19 mouse cellular contexts compared by ENCODE assay signal in the genomic region with DNA sequence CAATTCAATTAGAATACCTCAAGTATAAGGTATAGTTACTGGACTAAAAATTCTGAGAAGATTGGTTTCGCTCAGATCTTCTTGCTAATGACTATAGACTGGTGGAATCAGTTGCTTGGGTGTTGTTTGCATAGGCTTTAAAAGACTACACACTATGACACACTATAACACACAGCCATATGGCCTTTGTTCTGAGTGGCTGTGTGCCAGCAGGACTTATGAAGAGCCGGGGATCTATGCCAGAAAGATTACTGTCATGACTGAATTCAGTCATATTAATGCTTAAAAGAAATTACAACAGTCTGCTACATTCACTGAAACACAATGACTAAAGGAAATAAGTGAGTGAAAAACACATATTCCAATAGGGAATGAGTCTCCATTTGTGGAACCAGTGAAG.
A peak's percentile ranks its signal among the peaks of the same experiment; 100 is the strongest.
DNase-seq lines count a peak whose midpoint lies in the region; ATAC-seq lines count a peak whose summit lies in the region.
"Had no signal": no experiment of that assay in that cellular context is flagged by ENCODE, and none has a peak within 500 bp of the region (broad histone marks: within the 10 kb centered on the region; RNA-seq: fewer than 3 reads in every experiment).

No protein-coding gene starts in this region.

- peak; percentile 80 to 82 for DNase-seq in cerebellum, postnatal 10 days
- DNase-seq in cerebellum, adult 18-20 months: no peak
- DNase-seq in hindbrain, embryonic 11.5 days (ENCODE audit: low spot score): no peak
- peak; percentile 28 for DNase-seq in midbrain, embryonic 14.5 days
- peak; percentile 59 for DNase-seq in large intestine, adult 2 months (ENCODE audit: low read depth, low spot score)
- no peak for DNase-seq in heart, postnatal 10 days
- DNase-seq: cerebellum, adult 9-10 months; heart, postnatal 14 days; lung, adult 2 months; right cerebral cortex, adult 18-20 months; thymus, postnatal 14 days had no signal

- intact Hi-C loops in heart, postnatal 10 days (cut with DNase I): no loop called here

- no peaks in the 10 kb centered on the region for H3K9me3 ChIP-seq in hindbrain, embryonic 15.5 days
- no peaks in the 10 kb centered on the region for H3K9me3 ChIP-seq in hindbrain, embryonic 11.5 days (ENCODE audit: control insufficient read depth, low read length)
- no peaks in the 10 kb centered on the region for H3K9me3 ChIP-seq in midbrain, embryonic 14.5 days (ENCODE audit: control insufficient read depth, low read length)
- no peaks in the 10 kb centered on the region for H3K9me3 ChIP-seq in midbrain, embryonic 13.5 days
- H3K9me3 ChIP-seq: embryonic facial prominence, embryonic 12.5 days; intestine, embryonic 15.5 days; kidney, embryonic 15.5 days; neural tube, embryonic 15.5 days had no signal

- peak; percentile 48; the same call in 1 of the 2 replicates for ATAC-seq in hindbrain, embryonic 15.5 days (ENCODE audit: low FRiP score, low read depth)
- ATAC-seq in hindbrain, embryonic 11.5 days (ENCODE audit: low FRiP score): no peak
- no peak for ATAC-seq in midbrain, embryonic 14.5 days (ENCODE audit: low FRiP score, low TSS enrichment)
- no peak for ATAC-seq in midbrain, embryonic 13.5 days
- ATAC-seq: intestine, embryonic 15.5 days; Patski had no signal

- no peak overlapping the region for H3K9ac ChIP-seq in hindbrain, embryonic 15.5 days
- no peak overlapping the region for H3K9ac ChIP-seq in hindbrain, embryonic 11.5 days (ENCODE audit: low read depth, low read length)
- no peak overlapping the region for H3K9ac ChIP-seq in midbrain, embryonic 14.5 days (replicated peaks; ENCODE audit: low read length)
- H3K9ac ChIP-seq in midbrain, embryonic 13.5 days (replicated peaks): no peak overlapping the region
- H3K9ac ChIP-seq: embryonic facial prominence, embryonic 12.5 days; intestine, embryonic 15.5 days; kidney, embryonic 15.5 days; neural tube, embryonic 15.5 days had no signal

- WGBS in hindbrain, embryonic 15.5 days: 69% methylated on average over 2 of the region's 2 CpGs
- 88% methylated on average over 2 of the region's 2 CpGs for WGBS in hindbrain, embryonic 11.5 days
- 72% methylated on average over 2 of the region's 2 CpGs for WGBS in midbrain, embryonic 14.5 days
- WGBS in midbrain, embryonic 13.5 days: 73% methylated on average over 2 of the region's 2 CpGs
- WGBS in large intestine, adult 2 months: 28% methylated on average over 2 of the region's 2 CpGs

- H3K27ac ChIP-seq in hindbrain, embryonic 15.5 days (replicated peaks): no peak overlapping the region
- no peak overlapping the region for H3K27ac ChIP-seq in hindbrain, embryonic 11.5 days (ENCODE audit: low read depth, low read length)
- H3K27ac ChIP-seq in midbrain, embryonic 14.5 days (replicated peaks; ENCODE audit: low read depth, low read length): no peak overlapping the region
- H3K27ac ChIP-seq in midbrain, embryonic 13.5 days: no peak overlapping the region
- H3K27ac ChIP-seq: embryonic facial prominence, embryonic 12.5 days; intestine, embryonic 15.5 days; kidney, embryonic 15.5 days; layer of hippocampus, adult 2 months; neural tube, embryonic 15.5 days had no signal

- H3K27me3 ChIP-seq in hindbrain, embryonic 15.5 days: no peaks in the 10 kb centered on the region
- H3K27me3 ChIP-seq in hindbrain, embryonic 11.5 days (ENCODE audit: control insufficient read depth, insufficient read depth, low read length): no peaks in the 10 kb centered on the region
- no peaks in the 10 kb centered on the region for H3K27me3 ChIP-seq in midbrain, embryonic 14.5 days (ENCODE audit: control insufficient read depth, insufficient read depth, low read length)
- H3K27me3 ChIP-seq in midbrain, embryonic 13.5 days: no peaks in the 10 kb centered on the region
- H3K27me3 ChIP-seq: embryonic facial prominence, embryonic 12.5 days; intestine, embryonic 15.5 days; kidney, embryonic 15.5 days; neural tube, embryonic 15.5 days; Patski had no signal

- H3K4me1 ChIP-seq in hindbrain, embryonic 15.5 days (replicated peaks): no peaks in the 10 kb centered on the region
- no peaks in the 10 kb centered on the region for H3K4me1 ChIP-seq in hindbrain, embryonic 11.5 days (replicated peaks; ENCODE audit: control insufficient read depth, insufficient read depth, low read length)
- H3K4me1 ChIP-seq in midbrain, embryonic 14.5 days (ENCODE audit: control insufficient read depth, insufficient read depth, low read length): no peaks in the 10 kb centered on the region
- H3K4me1 ChIP-seq in midbrain, embryonic 13.5 days (replicated peaks): no peaks in the 10 kb centered on the region
- H3K4me1 ChIP-seq: embryonic facial prominence, embryonic 12.5 days; intestine, embryonic 15.5 days; kidney, embryonic 15.5 days; neural tube, embryonic 15.5 days had no signal

- no peaks in the 10 kb centered on the region for H3K36me3 ChIP-seq in hindbrain, embryonic 15.5 days
- H3K36me3 ChIP-seq in hindbrain, embryonic 11.5 days (ENCODE audit: control insufficient read depth, insufficient read depth, low read length): no peaks in the 10 kb centered on the region
- no peaks in the 10 kb centered on the region for H3K36me3 ChIP-seq in midbrain, embryonic 14.5 days (ENCODE audit: control insufficient read depth, insufficient read depth, low read length)
- no peaks in the 10 kb centered on the region for H3K36me3 ChIP-seq in midbrain, embryonic 13.5 days
- H3K36me3 ChIP-seq: embryonic facial prominence, embryonic 12.5 days; intestine, embryonic 15.5 days; kidney, embryonic 15.5 days; neural tube, embryonic 15.5 days had no signal

- no peak overlapping the region for H3K4me3 ChIP-seq in hindbrain, embryonic 15.5 days
- H3K4me3 ChIP-seq in hindbrain, embryonic 11.5 days (ENCODE audit: low read depth, low read length): no peak overlapping the region
- no peak overlapping the region for H3K4me3 ChIP-seq in midbrain, embryonic 14.5 days (replicated peaks; ENCODE audit: low read depth, low read length)
- no peak overlapping the region for H3K4me3 ChIP-seq in midbrain, embryonic 13.5 days (replicated peaks)
- H3K4me3 ChIP-seq: embryonic facial prominence, embryonic 12.5 days; intestine, embryonic 15.5 days; kidney, embryonic 15.5 days; layer of hippocampus, adult 2 months; neural tube, embryonic 15.5 days had no signal

- no peak overlapping the region for H3K4me2 ChIP-seq in hindbrain, embryonic 15.5 days
- H3K4me2 ChIP-seq in hindbrain, embryonic 11.5 days (replicated peaks; ENCODE audit: low read depth, low read length): no peak overlapping the region
- no peak overlapping the region for H3K4me2 ChIP-seq in midbrain, embryonic 14.5 days (ENCODE audit: low read length)
- H3K4me2 ChIP-seq in midbrain, embryonic 13.5 days (replicated peaks): no peak overlapping the region
- H3K4me2 ChIP-seq: embryonic facial prominence, embryonic 12.5 days; intestine, embryonic 15.5 days; kidney, embryonic 15.5 days; neural tube, embryonic 15.5 days had no signal

Comparison
In these comparisons a context has a peak if more than half of its experiments do, and no peak if none do; other contexts are left out.
1. DNase-seq: peak in cerebellum, postnatal 10 days (2 of 2), midbrain, embryonic 14.5 days (single experiment) and large intestine, adult 2 months (single experiment); none in cerebellum, adult 18-20 months (0 of 2), hindbrain, embryonic 11.5 days (single experiment) and heart, postnatal 10 days (0 of 2).